Mouse (Mus musculus) adrenal gland, postnatal 10 days (tissue): ENCODE data around the gene Col6a4. TPM values are rescaled to one million over a fixed set of nuclear protein-coding genes. Genes with fewer than 3 reads are reported as not detected.

ENCODE experiments used
- DNase-seq: peaks from one replicate; pipeline ENCODE4 v3.0.0; 2021; ENCODE audit warnings: mixed read lengths
- total RNA-seq, 2 experiments: library from RNA; stranded (reverse); gene quantifications; 2 replicates each; pipeline ENCODE4 v1.2.3; 2021

Gene Col6a4
- total RNA-seq, 2 experiments from 2014 or later = 0.96 to 1.7 TPM

DNA sequence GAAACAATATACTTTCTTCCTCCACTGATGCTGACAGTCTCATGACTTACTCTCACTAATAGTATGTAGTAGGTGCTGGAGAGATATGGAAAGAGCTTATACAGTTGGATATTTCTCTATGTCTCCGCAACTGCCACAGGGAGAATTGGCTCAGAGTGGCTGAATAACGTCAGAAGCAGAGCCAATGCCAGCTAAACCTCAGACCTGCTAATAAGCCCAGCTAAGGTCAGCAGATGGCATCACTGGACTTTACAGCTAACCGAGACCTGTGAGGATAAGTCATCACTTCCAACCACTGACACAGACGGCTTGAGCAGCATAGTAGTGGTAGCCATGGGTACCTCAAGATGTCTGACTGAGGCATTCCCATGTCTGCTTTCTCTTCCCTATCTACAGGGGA, 22.6 kb downstream of the Col6a4 start:
- no peak for DNase-seq

DNA sequence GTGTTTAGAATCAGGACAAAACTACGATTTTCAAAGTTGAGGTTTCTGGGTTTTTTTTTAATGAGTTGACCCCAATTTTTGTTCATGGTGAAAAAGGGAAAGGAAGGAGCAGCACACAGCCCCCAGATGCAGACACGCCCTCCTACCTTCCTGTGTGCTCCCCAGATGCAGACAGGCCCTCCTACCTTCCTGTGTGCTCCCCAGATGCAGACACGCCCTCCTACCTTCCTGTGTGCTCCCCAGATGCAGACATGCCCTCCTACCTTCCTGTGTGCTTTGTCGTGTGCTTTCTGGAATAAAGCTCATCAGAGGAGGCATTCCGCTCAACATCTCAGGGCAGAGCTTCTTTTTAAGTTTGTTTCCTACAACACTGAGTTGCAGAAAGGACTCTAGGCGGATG, 24.9 kb downstream of the Col6a4 start:
- DNase-seq = no peak

DNA sequence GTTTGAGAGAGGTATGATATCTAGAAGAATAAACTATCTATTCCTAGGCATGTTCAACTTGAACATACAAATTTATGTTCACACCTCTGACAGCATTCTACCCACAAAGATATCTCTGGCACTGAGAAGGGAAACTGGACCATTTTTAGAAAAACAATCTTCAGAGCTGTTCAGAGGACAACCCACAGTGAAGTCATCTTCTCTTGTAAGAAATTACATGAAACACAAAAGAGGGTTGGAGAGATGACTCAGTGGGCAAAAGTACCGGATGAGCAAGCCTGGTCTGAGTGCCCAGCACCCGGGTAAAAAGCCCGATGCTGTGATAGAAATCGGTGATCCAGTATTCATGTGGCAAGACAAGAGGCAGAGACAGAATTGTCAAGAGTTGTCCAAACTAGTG, 43.1 kb downstream of the Col6a4 start:
- DNase-seq = no peak

DNA sequence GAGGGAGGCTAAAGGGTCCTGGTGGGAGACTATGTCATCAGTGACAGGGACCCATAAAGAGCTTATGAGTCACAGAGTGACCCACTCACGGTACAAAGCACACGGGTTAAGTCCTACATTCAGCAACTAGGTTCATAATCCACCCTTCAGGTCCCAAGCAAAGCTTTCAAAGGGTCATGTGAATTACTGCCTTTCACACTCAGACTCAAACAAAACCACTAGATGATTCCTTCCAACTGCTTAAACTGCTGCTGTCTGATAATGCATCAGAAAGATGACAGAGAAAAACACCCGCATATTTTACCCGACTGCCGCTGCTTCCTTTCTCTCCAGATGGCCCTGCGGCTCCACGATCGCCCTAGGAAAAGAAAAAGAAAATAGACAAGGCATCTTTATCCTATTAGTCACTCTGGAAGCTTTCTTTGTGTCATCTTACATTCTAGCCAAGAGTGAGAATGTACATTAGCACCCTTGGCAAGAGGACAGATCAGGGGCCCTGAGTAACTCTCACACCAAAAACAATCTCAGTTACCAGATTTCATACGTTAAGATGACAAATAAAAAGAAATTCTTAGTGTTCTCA, 52.6 kb downstream of the Col6a4 start:
- no peak for DNase-seq

DNA sequence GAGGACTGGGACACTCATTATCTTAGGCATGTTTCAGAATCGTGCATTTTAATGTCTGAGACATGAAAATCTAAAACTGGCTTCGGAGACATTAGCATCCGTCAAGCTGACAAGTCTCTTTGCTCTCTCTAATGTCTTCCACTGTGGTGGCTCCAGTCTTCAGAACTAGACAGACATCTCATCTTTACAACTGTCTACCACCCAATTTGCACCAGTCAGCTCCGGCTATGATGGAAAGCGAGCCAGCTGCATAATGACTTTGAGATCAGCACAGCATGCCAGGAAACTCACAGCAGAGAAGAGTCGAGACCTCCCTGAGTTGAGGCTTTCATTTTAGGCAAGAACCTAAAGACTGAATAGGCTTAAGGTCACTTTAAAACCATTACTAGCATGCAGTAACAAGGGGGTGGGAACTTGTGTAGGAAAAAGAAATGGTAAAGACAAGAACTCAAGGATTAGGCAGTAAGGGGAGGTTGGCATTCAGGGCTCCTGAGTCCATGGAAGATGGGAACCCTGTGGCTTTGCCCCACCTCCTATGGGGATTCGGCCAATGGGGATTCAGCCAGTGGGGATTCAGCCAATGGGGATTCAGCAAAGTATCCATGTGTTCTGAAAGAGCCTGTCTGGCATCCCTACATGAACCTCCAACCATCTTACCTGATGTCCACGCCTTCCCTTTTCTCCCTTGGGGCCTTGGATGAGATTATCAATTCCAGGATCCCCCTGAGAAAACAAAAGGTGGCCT, 56.5 kb downstream of the Col6a4 start:
- DNase-seq = no peak

DNA sequence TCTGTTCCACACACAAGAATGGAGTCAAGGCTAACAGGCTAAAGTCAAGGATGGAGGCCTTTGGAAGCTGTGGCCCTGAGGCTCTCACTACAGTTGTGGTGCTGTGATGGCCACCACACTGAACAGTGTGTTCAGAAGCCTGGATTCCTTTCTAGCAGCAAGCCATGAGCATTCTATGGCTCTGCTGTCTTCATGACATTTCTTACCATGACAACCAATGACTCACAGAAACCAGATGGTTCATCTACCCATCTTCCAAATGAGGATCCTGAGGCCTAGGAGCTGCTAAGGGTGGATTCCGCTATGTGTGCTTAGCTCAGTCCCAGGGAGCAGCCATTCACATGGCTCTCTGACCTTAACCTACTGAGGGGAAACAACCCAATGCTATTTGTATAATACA, 57.3 kb downstream of the Col6a4 start:
- DNase-seq = no peak

DNA sequence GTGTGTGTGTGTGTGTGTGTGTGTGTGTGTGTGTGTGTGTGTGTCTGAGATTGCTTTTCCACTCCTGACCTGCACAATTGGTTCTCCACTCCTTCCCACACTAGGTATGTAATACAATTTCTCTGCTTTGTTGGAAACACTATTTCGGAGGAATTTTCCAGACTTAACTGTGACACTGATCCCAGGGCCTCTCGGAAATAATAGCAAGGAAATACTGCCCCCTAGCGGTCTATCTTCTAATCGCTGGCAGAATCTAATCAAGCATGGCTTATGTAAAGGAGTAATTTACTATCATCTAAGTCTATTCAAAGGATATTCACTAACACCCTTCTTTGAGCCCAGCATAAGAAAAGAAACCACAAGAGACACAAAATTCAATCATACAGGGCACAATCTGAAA, 57.7 kb downstream of the Col6a4 start:
- DNase-seq = peak; percentile 81

DNA sequence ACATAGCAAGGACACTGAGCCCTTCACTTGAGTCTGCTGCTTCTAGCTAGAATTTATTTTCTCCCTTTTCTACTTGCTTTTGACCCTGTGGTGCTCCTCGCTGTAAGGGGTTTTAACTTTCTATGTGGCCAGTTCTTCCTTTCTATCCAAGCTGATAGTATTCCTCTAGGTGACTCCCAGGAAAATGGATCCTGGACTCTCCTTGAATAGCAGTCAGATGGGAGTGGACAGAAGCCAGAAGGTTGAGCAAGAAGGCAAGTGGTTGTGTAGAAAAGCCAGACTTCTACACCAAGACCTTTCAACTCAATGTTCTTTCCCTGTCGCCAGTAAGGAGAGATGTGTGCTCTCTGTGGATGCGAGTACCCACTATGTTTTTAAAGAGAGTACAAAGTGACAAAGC, 80.9 kb downstream of the Col6a4 start:
- DNase-seq = peak; percentile 52

DNA sequence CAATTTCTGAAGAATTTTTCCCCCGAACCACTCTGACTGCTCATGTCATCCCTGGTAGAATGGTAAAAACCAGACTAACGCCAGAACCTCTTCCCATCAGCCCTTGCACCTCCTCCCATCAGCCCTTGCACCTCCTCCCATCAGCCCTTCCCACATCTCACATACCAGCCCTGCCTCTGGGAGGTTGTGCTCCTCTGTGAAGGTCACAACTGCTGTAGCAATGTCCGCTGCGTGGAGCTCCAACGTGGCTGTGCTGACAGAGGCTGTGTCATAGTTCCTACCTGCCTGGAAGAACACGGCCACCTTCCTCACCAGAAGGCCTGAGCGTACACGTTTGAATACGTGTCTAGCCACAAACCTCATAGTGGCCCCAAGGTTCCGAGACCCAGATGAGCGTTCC, 83.4 kb downstream of the Col6a4 start:
- no peak for DNase-seq

DNA sequence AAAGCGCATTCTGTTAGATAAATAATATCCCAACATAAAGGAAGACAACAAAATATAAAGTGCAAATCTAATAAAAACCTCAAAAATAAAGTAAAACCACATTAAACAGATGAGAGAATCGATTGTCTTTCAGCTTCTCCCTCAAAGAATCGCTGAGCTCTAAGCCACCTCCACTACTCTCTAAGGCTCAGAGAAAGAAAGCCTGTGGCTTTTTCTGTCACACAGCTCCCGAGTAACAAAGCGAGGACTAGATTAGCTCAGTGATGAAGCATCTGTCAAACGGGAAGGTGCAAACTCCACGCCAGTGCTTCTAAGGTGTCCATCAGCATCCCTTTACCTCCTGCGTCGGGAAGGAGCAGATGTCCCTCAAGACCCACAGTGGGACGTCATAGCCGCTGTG, 98.6 kb downstream of the Col6a4 start:
- DNase-seq = no peak

DNA sequence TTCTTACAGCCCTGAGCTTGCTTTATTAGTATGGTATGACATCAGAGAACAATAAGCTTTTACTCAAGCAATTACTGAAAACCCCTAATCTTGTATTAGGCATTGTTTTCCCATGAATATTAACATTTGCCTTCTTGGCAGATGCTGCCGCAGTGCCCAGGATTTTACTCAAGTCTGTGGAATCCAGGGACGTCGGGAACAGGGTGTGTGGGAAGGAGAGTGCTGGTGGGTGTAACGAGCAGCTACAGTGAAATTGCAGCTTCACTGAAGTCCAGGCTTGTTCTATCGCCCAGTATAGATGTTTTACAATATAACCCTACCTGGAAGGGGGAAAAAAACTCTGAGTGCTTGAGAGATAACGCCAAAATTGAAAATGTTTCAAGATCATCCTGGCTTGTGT, 104.2 kb downstream of the Col6a4 start:
- no peak for DNase-seq

DNA sequence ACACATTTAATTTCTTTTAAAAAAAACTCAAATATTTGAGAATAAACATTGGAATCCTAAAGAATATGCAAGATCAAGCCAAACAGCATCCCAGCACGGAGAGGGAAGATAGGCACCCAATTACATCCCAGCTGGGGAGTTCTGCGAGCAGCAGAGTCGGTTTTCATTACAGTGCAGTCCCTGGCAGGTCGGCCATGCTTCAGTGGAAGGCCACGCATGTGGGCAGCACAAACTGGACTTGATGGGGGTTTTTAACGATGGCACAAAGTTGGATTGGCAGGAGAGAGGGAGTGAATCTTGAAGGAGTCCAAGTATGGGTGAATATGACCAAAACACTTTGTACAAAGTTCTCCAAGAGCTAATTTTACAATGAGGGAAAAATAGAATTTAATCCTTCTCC, 106.5 kb downstream of the Col6a4 start:
- DNase-seq = no peak

DNA sequence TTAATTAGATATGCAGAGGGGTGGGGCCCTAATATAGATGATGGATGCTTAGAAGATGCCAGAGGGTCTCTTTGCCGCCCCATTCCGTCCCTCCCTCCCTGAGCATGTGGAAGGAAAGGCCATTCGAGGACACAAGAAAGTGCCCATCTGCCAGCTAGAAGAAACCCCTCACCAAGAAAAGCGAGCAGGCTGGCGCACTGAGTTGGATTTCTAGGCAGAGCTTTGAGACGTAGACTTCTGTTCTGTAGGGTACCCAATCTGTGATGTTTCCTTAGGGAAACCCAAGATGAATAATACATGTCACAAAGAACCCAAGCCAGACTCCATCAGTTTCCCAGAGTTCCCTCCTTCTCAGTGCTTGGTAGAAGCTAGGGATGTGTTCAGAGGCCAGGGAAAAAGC, 107.1 kb downstream of the Col6a4 start:
- no peak for DNase-seq

DNA sequence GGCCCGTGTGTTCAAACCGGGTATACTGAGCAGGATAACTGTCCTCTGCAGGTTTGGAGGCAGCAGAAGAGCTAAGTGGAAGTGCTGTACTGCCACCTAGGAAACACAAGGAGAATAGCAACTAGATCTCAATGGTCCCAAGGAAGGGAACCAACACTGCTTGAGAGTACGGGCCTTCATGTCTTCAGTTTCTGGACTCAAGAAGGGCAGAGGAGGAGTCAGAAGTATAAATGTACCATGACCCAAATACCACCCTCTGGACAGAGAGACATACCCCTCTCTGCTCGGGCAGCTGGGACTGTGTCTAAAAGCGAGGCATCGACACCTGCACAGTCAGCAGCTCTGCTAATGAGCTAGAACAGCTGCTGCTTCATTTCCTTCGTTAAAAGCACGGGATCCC, 108.5 kb downstream of the Col6a4 start:
- peak; percentile 8 for DNase-seq

DNA sequence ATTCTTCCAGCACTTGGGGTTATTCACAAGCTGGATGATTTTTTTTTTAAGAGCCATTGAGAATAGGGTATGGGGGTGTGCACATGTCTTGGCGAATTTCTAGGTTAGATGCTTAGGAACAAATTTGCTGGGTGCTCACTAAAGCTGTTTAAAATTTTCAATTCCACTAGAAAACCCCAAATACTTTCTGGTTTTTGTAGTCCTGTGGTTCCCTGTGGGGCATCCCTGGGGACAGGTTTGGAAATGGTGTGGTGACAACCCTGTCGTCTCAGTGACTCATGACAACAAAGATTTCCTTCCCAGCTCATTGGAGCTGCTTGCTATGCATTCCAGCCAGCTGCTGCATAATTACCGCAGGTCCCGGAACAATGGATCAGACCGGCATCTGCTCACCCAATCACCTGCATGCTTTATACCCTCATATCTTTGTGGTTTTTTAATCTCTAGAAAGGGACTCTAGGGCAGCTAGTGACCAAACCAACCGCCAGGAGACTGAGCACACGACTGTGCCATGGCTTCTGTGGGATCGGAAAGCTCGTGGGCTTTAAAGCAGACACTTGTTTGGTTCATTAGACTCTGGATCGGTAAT, 111.6 kb downstream of the Col6a4 start:
- no peak for DNase-seq

DNA sequence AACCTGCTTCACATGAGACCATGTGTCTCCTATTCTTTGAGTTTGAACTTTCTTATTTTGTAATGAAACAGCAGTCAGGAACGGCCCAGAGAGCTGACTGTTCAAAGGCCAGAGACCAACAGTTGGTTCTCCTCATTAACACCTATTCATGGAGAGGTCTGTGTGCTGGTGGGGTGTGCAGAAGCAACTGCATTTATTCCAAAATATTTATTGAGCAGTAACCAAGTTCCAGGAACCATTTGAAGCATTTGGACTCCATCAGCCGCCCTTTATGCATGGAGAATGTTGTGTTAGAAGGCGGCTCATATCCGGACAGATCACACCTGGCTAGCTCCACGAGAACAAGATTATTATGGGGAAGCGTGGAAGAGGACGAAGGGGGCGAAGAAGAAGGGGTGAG, 118.1 kb downstream of the Col6a4 start:
- DNase-seq = no peak

DNA sequence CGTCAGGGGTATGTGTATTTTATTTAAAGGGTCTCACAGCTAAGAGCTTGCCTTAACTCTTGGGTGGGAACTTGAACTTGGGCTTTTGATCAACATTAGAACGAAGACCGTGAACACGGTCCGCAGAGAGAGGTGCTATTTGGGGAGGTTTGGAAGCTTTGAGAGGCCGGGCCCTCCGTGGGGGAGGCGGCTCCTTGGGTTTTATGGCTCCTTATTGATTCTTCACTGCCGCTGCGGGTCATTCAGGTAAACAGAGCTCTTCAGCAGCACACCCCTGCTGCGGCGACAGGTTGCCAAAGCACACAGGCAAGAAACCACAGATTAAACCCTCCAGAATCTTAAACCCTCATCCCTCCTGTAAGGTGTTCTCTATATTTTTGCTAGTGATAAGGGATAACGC, 119.7 kb downstream of the Col6a4 start:
- no peak for DNase-seq

DNA sequence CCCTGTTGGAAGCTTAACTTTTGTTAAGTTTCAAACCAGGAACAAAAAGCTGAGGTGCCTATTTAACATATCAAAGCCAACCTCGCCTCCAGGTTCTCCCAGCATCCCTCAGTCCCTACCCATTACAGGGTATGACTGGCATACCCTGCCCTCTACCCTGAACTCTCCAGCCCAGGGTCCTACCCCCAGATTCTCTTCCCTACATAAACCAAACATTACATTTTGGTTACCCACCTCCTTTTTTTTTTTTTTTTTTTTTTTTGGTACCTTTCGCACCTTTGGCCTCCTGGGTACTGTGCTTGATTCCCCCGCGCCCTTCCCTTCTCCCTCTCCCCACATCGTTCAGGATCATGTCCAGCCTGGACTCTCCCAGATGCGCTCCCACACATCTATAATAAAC, 120.3 kb downstream of the Col6a4 start:
- DNase-seq = no peak

DNA sequence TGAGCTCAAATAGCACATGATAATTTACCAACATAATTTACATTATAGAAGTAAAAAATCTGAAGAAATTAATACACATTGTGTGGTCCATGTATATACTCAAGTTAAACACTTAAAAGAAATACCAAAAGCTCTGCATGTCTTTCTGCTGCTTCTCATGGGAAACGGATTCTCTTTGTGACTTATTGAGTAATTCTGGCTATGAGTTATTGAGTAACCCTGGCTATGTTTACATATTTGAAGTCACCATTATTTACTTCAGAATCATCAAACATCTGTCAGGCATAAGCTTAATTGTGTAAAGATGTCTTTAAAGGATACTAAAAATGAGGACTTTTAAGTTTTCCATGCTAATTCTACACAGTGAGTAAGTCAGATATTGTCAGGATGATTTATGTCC, 122.8 kb downstream of the Col6a4 start:
- DNase-seq = no peak

DNA sequence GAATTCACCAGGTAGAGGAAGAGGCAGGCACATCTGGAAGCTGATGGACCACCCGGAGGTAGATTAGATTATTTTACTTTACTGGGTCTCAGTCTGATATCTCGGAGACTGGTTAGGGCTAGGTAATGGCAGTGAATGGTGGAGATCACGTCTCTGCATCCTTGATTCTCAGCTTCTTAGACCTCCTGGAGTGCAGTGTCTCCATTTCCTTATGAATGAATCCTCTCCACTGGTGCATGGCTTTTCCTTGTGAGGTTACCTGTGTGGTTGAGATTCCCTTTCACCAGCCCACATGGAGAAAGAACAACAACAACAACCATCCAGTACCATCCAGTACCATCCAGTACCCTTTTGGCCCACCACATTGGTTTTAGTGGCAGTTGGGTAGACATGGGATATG, 124.6 kb downstream of the Col6a4 start:
- DNase-seq = no peak

DNA sequence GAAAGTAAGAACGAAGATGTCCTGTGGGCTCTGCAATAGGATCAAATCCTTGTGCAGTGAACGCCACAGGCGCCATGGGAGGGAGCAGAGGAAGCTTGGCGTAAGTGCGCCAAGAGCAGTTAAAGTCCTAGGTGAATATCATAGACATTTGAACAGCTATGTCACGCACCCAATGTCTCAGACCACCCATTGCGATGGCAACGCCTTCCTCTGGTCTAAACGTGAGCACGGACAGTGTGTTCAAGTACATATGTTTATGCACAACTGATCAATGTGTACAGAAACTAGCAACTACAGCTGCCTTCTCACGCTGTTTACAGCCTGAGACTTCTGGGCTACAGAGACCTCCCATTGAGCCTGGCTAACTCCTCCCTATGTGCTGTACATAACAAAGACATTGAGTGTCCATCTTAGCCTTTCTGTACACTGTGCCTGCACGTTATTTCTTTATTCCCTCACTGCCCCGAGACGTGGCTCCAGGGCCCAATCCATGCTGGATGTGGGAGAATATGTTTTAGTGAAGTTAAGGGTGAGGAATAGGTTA, 125.2 kb downstream of the Col6a4 start:
- no peak for DNase-seq

DNA sequence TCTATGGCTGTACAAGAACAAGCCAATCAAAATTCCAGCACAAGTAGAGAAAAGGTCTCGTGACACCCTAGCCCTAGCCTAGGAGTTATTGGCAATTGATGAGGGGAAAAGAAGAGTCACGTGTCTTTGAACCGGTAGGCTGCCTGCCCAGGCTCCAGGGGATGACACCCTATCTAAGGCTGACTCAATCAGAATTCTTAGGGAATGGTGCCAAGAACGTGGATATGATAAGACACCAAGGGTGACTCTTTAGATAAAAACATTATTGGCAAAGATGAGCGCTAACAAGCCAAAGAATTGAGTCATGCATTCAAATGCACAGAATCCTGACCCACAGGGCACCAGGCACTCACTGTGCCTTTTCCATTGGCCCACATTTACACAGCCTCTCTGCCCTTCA, 125.7 kb downstream of the Col6a4 start:
- DNase-seq = no peak

DNA sequence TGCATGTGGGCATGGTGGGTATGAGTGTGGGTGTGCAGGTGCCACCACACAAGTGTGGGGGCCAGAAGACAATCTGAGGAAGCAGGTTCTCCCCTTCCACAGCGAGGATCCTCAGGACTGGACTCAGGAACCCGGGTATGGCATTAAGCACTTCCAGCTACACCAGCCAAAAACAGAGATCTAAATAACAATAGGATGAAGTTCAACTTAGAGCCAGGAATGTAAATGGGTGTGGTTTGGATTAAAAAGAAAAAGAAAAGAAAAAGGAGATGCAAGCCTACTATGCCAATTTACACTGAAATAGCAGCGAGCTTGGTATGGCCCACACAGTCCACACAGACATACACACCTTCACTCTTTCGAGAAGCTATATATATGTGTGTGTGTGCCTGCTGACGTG, 128.6 kb downstream of the Col6a4 start:
- DNase-seq = no peak

DNA sequence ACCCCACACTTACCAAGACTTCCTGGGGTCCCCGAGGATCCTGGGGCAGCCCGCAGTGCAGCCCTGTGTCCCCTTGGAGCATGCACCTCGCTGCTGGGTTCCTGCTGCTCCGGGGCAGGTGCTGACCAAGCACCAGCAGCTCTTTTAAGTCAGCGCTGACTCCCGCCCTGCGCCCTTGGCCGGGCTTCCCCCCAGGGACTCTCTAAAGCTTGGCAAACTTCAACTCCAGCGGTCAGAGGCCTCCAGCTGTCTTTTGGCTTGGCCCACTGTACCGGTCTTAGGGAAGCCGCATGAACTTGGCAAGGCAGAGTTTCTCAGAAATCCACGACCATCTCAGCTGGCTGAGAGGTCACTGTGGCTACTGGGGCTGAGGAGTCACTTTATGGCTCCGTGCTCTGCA, 136.1 kb downstream of the Col6a4 start, which contains the start of gene Col6a5:
Gene Col6a5 (minus strand): TSS at position 111 of the 400 bp plus-strand sequence.
- peak; percentile 76 for DNase-seq
